Mouse (Mus musculus) liver, adult (tissue): Measurements from ENCODE around the gene 1110025L11Rik.
"Not testable (repeated sequence)": the region's sequence is repeated elsewhere in the genome, so short reads cannot be mapped to it uniquely, and the experiment has no call there.

Source experiments
- GATA4 ChIP-seq: IDR thresholded peaks from 2 replicates; pipeline ENCODE4 v1.6.1; 2014; ENCODE audit warnings: mild to moderate bottlenecking, low read length; ENCODE audit not compliant: insufficient replicate concordance

1110025L11Rik gene

GRCm38 (mm10) chr16:89063902-89064301 lies at the start of gene 1110025L11Rik:
Gene 1110025L11Rik, minus strand, starts transcription at chr16:89064002.
- TF ChIP-seq GATA4 = not testable (repeated sequence)

- TF ChIP-seq GATA4 = no peak
Observed at GRCm38 (mm10) chr16:89047783-89048182, 16.0 kb downstream of the 1110025L11Rik start, which contains the start of gene Krtap6-5. Gene Krtap6-5, minus strand, starts transcription at chr16:89047883.

GRCm38 (mm10) chr16:89041372-89041771 lies 22.4 kb downstream of the 1110025L11Rik start, which contains the start of gene Gm10228:
Gene Gm10228, minus strand, starts transcription at chr16:89041472.
- TF ChIP-seq GATA4 = not testable (repeated sequence)

- not testable (repeated sequence) for TF ChIP-seq GATA4
Observed at GRCm38 (mm10) chr16:89031399-89031798, 32.4 kb downstream of the 1110025L11Rik start, which contains the start of gene Krtap6-1. Gene Krtap6-1, plus strand, starts transcription at chr16:89031699.

- not testable (repeated sequence) for TF ChIP-seq GATA4
Observed at GRCm38 (mm10) chr16:89014984-89015383, 48.8 kb downstream of the 1110025L11Rik start, which contains the start of gene Gm10229. Gene Gm10229, plus strand, starts transcription at chr16:89015284.

- TF ChIP-seq GATA4 = no peak
Observed at GRCm38 (mm10) chr16:89013973-89014372, 49.8 kb downstream of the 1110025L11Rik start.
